Mouse (Mus musculus) olfactory bulb, adult 2 months (tissue): ENCODE data around the gene Amdhd1. TPM values are rescaled to one million over a fixed set of nuclear protein-coding genes. Genes with fewer than 3 reads are reported as not detected.
A peak's percentile ranks its signal among the peaks of the same experiment; 100 is the strongest.

ENCODE experiments used
- H3K27ac ChIP-seq: fragments of 200-500 bp; 2 replicates; pipeline ENCODE4 v1.5.1; 2012; ENCODE audit warnings: low read depth, low read length; ENCODE audit not compliant: insufficient read depth
- H3K4me1 ChIP-seq: fragments of 200-500 bp; 2 replicates; pipeline ENCODE4 v1.6.1; 2012; ENCODE audit warnings: low read length; ENCODE audit not compliant: control insufficient read depth, insufficient read depth
- H3K4me3 ChIP-seq: fragments of 200-500 bp; 2 replicates; pipeline ENCODE4 v1.5.1; 2012; ENCODE audit warnings: mild to moderate bottlenecking, low read depth, low read length, moderate library complexity; ENCODE audit not compliant: insufficient read depth
- CTCF ChIP-seq: fragments of 200-500 bp; IDR thresholded peaks from 2 replicates; pipeline ENCODE4 v1.5.1; 2012; ENCODE audit warnings: low read depth, mild to moderate bottlenecking, low read length, moderate library complexity; ENCODE audit not compliant: insufficient read depth
- POLR2A ChIP-seq: fragments of 200-500 bp; IDR thresholded peaks from 2 replicates; pipeline ENCODE4 v1.6.1; 2012; ENCODE audit warnings: mild to moderate bottlenecking, low read depth, low read length, moderate library complexity; ENCODE audit not compliant: insufficient read depth
- WGBS: fragments of 180-500 bp; shearing (Covaris S2); methylation state at CpG from one replicate; pipeline ENCODE4 v1.1.7; 2018; 5-methylcytosine and 5-hydroxymethylcytosine counted together
- polyA plus RNA-seq: library from polyadenylated mRNA; stranded (reverse); fragments of >200 nt; gene quantifications from 2 replicates; pipeline ENCODE4 v1.2.4, GENCODE M21; 2012; ENCODE audit warnings: low replicate concordance; ENCODE audit not compliant: missing spikeins, insufficient read depth, insufficient read length

Amdhd1 gene
- polyA plus RNA-seq, 1 experiment: not detected

DNA sequence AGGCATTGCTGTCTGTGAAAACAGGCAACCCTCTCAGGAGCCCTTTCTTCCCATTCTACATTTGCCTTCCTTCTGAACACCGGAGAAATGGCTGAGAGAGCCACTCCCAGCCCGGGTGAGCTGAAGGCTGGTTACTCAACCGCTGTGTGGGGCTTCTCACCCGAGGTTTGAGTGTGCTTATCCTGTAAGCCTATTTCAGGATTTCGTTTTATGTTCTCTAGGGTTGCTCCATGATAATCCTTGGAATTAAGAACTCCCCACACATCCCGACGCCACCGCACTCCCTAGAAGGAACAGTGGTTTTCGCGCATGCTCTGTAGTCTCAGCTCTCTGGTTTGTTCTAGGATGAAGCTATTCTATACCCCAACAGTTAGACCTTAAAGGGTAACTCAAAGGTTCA is 38.5 kb downstream of the Amdhd1 start:
- TF ChIP-seq POLR2A (no peak), CTCF (no peak)
- Histone ChIP-seq H3K4me1 (no peaks in the 10 kb centered on the region), H3K27ac (no peak overlapping the region), H3K4me3 (no peak overlapping the region)
- 77% methylated on average over 10 of the region's 10 CpGs for WGBS

DNA sequence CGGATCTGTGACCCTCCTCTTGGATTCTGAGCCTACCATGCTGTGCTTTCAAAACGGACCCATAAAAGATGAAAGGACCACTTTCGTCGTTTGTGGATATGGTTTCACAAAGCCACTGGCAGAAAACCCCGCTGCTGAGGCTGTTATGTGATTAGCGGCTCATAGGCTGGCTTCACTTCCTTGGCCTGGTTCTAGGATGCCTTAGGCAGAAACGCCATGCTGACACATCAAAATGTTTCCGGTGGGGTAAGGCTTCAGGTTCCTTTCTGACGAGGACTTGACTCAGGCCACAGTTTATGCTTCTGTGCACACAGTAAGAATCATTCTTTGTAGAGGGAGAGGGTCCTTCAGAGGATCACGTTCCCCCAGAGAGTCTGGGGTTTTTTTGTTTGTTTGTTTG is 39.0 kb downstream of the Amdhd1 start:
- Histone ChIP-seq H3K4me3 (no peak overlapping the region), H3K4me1 (no peaks in the 10 kb centered on the region), H3K27ac (no peak overlapping the region)
- TF ChIP-seq POLR2A: no peak
- TF ChIP-seq CTCF: no peak
- WGBS: 40% methylated on average over 10 of the region's 10 CpGs

DNA sequence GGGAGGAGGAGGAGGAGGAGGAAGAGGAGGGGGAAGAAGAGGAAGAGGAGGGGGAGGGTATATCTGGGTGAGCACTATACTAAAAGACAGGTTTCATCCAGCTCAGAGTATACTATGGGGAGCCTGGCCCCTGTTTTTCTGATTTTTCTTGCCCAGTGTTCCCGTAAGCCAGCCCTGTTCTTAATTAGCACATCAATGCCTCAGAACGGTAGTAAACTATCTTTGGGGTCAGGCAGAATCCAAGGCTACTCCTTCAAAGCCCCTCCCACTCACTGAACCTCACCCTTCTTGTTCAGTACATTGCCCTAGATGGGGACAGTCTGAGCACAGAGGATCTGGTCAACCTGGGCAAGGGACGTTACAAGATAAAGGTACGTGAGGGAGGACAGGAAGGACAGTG is 49.4 kb downstream of the Amdhd1 start:
- TF ChIP-seq POLR2A: no peak
- no peak for TF ChIP-seq CTCF
- 71% methylated on average over 4 of the region's 4 CpGs for WGBS

DNA sequence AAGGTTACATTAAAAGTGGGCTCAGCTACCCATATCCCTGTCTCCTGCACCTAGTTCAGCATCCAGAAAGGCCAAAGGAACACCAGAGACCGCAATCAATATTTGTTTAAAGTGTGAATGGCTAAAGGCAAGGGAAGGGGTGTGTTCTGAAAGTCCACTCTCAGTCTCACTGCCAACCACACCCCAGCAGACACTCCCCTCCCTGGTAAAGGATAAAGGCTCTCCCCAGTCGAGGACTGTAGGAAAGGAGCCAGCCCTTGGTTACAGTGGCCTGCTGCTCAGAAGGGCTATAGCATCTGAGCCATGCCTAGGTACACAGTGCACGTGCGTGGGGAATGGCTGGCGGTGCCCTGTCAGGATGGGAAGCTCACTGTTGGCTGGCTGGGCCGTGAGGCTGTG is 51.0 kb downstream of the Amdhd1 start:
- no peak overlapping the region for H3K4me3 ChIP-seq
- WGBS: 83% methylated on average over 6 of the region's 6 CpGs
- no peak for TF ChIP-seq POLR2A
- no peak for TF ChIP-seq CTCF
- H3K27ac ChIP-seq: no peak overlapping the region
- no peaks in the 10 kb centered on the region for H3K4me1 ChIP-seq

More for the DNA sequence above, 49.4 kb downstream of the Amdhd1 start:
- Histone ChIP-seq H3K4me1 (no peaks in the 10 kb centered on the region), H3K27ac (no peak overlapping the region), H3K4me3 (no peak overlapping the region)

DNA sequence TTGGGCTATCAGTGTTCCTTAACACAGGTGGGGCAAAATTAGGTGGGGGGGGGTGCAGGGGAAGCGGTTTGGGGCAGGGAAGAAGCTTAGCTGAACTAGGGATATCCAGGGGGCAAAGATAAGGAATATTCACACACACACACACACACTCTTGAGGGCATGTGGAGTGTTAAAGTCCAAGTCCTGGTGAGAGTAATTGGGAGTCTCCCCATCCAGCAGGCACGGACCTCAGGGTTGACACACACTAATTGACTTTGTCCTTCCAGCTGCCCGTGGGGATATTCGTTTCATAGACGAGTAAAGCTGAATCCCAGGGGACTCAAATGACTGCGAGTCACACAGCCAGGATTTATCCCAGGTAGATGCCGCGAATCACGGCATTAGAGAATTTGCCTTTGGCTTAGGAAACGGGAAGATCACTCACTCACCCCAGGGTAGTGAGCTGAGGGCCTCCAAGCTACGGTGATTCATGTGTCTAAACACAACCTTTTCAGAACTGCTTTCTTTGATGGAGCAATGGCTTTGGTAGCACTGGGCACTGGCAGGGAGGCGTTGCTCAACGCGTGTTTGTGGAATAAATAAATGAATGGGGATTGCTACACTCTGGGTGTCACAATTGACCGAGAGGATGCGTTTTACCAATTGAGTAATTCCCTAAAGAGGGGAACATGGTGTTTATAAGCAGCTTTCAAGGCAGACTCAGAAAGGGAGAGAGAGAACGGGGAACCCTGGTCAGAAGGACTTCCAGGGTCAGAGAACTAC is 51.6 kb downstream of the Amdhd1 start, which contains the start of gene Hal:
Hal (plus strand) TSS at position 703 of the 762 bp plus-strand sequence.
- Histone ChIP-seq H3K4me3 (no peak within 1 kb of the TSS), H3K27ac (no peak within 1 kb of the TSS), H3K4me1 (no peaks in the 10 kb centered on the region)
- WGBS: 56% methylated on average over 17 of the region's 17 CpGs
- TF ChIP-seq CTCF (no peak), POLR2A (no peak)

DNA sequence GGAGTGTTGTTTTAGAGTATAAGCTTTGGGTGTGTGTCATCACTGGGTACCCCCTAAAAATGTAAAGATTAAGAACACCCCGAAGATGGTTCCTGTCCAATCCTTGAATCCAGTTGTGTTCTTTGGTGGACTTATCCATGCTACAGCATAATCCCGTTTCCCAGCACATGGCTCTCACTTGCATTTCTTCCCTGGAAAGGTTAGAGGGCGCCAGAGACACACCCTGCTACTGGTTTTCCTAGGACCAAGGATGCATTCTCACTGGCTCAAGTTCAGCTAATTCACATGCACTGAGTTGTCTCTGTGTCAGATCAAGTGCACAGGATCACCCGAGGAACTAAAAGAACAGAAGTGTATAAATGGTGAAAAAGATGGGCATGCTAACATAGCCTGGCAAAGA is 53.2 kb downstream of the Amdhd1 start:
- WGBS: 20% methylated on average over 4 of the region's 4 CpGs
- no peak for TF ChIP-seq CTCF
- TF ChIP-seq POLR2A: no peak

DNA sequence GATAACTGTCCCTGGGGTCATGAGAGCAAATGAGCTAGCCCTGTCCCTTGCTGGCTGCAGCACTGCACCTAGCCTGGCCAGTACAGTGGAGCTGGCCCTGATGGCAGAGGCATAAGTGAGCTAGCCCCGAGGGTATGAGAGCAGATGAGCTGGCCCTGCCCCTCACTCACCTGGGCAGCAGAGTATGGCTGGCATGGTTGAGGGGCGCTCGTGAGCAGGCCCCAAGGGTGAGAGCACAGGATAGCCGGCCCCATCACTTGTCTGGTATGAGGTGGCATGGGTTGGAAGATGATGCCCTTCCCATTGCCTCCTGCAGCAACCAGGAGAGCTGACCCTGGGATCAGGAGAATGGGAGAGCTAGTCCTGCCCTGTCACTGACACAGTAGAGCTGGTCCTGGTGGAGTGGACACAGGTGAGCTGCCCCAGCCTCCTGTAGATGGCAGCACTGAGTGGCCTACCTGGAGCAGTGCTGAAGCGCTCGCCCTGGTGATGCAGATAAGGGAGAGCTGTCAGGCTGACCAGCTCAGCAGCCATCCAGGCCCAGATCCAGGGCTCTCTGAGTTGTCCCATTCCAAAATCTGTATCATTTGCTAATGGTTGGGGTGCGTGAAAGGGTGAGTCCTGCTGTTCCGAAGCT is 54.7 kb downstream of the Amdhd1 start:
- Histone ChIP-seq H3K4me3 (no peak overlapping the region), H3K27ac (no peak overlapping the region), H3K4me1 (no peaks in the 10 kb centered on the region)
- WGBS: 89% methylated on average over 8 of the region's 8 CpGs
- TF ChIP-seq POLR2A: no peak
- TF ChIP-seq CTCF: peak; percentile 32; the same call in 1 of the 2 replicates

More for the DNA sequence above, 53.2 kb downstream of the Amdhd1 start:
- Histone ChIP-seq H3K4me3 (no peak overlapping the region), H3K4me1 (no peaks in the 10 kb centered on the region), H3K27ac (no peak overlapping the region)

DNA sequence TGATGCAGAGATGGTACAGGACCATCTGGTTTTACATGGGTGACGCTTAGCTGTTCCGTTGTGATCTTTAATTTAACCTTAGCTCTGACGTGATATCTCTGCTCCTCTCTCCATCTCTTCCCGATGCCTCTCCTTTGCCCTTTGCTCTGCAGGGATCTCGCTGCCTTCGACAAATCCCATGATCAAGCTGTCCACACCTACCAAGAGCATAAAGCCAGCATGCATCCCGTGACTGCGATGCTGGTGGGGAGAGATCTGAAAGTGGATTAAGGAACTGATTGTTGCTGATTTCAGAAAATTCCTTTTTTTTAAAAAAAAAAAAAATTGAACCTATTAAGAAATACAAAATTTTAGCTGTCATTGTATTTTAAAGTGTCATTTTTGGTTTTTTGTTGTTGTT is 55.3 kb downstream of the Amdhd1 start:
- Histone ChIP-seq H3K27ac (no peak overlapping the region), H3K4me3 (no peak overlapping the region), H3K4me1 (no peaks in the 10 kb centered on the region)
- WGBS: 91% methylated on average over 8 of the region's 8 CpGs
- TF ChIP-seq CTCF (no peak), POLR2A (no peak)

Other genes starting within 250 kb of the Amdhd1 start
- not detected in 2 replicates for gene Elk3, start 228.9 kb downstream of the Amdhd1 start, polyA plus RNA-seq
- not detected in 2 replicates for gene Lta4h, start 86.6 kb downstream of the Amdhd1 start, polyA plus RNA-seq
- gene Hal, start 51.3 kb downstream of the Amdhd1 start, polyA plus RNA-seq: not detected in 2 replicates
- not detected in 2 replicates for gene Ccdc38, start 599 bp upstream of the Amdhd1 start, polyA plus RNA-seq
- gene Snrpf, start 49.7 kb upstream of the Amdhd1 start, polyA plus RNA-seq: not detected in 2 replicates
- not detected in 2 replicates for gene Ntn4, start 100.6 kb upstream of the Amdhd1 start, polyA plus RNA-seq